Mouse (Mus musculus) neural tube, embryonic 11.5 days (tissue): ENCODE measurements around the gene Pold2. TPM values are rescaled to one million over a fixed set of nuclear protein-coding genes. Genes with fewer than 3 reads are reported as not detected.
A peak's percentile ranks its signal among the peaks of the same experiment; 100 is the strongest.

Experiments used
- ATAC-seq: fragments of 200-750 bp; cut with Nextera tagmentation; 2 replicates; pipeline ENCODE4 v1.8.0; 2017; ENCODE audit warnings: moderate number of reproducible peaks, mild to moderate bottlenecking, moderate TSS enrichment, moderate library complexity; ENCODE audit not compliant: insufficient read depth, low FRiP score, low TSS enrichment
- DNase-seq: peaks from one replicate; pipeline ENCODE4 v3.0.0-alpha.2; 2015; ENCODE audit warnings: low spot score
- H3K27ac ChIP-seq: fragments of 300-500 bp; sonication (generic); 2 replicates; pipeline ENCODE4 v1.5.1; 2014; ENCODE audit warnings: low read depth, mild to moderate bottlenecking, low read length
- H3K27me3 ChIP-seq: fragments of 300-500 bp; sonication (generic); 2 replicates; pipeline ENCODE4 v1.6.1; 2014; ENCODE audit warnings: mild to moderate bottlenecking, low read length, mixed read lengths; ENCODE audit not compliant: control insufficient read depth, insufficient read depth
- H3K36me3 ChIP-seq: fragments of 300-500 bp; sonication (generic); 2 replicates; pipeline ENCODE4 v1.6.1; 2014; ENCODE audit warnings: mild to moderate bottlenecking, low read length, moderate library complexity, mixed read lengths; ENCODE audit not compliant: control insufficient read depth, insufficient read depth
- H3K4me1 ChIP-seq: fragments of 300-500 bp; sonication (generic); 2 replicates; pipeline ENCODE4 v1.6.1; 2014; ENCODE audit warnings: low read length, mixed read lengths; ENCODE audit not compliant: control insufficient read depth, insufficient read depth
- H3K4me2 ChIP-seq: fragments of 300-500 bp; sonication (generic); 2 replicates; pipeline ENCODE4 v1.6.1; 2014; ENCODE audit warnings: low read depth, mild to moderate bottlenecking, moderate library complexity
- H3K4me3 ChIP-seq: fragments of 300-500 bp; sonication (generic); 2 replicates; pipeline ENCODE4 v1.5.1; 2014; ENCODE audit warnings: low read depth, low read length
- H3K9ac ChIP-seq: fragments of 300-500 bp; sonication (generic); 2 replicates; pipeline ENCODE4 v1.6.1; 2014; ENCODE audit warnings: mild to moderate bottlenecking, low read length
- H3K9me3 ChIP-seq: fragments of 300-500 bp; sonication (generic); 2 replicates; pipeline ENCODE4 v1.6.1; 2016; ENCODE audit warnings: low read length; ENCODE audit not compliant: control insufficient read depth
- WGBS: fragments of 180-500 bp; shearing (Covaris S2); extraction: QIAGEN DNeasy Blood & Tissue Kit; methylation state at CpG from one replicate; pipeline ENCODE4 v1.1.7; 2014; 5-methylcytosine and 5-hydroxymethylcytosine counted together
- polyA plus RNA-seq: library from polyadenylated mRNA; unstranded; fragments of >200 nt; fragmentation: Nextera tagmentation; extraction: Ambion mirVana; gene quantifications from 2 replicates; pipeline ENCODE4 v1.2.1, GENCODE M21; 2014

Pold2 gene
- polyA plus RNA-seq, 1 experiment from 2014 or later: 102 TPM

DNA sequence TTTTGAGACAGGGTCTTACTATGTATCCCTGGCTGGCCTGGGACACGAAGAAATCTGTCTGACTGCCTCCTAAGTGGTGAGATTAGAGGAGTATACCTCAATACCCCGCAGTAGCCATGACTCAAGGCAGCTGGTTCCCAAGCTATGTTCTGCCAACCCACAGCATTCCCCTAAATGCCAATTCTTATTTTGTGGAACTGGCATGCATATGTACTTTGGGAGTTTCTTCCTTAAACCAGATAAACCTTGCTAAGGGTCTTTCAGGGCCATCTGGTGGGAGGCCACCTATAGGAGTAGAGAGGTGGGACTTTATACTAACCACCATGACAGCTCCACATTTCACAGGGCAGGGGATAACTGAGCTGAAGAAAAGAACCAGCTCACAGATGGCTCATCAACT is 25.8 kb upstream of the Pold2 start:
- WGBS: 96% methylated on average over 2 of the region's 2 CpGs
- no peaks in the 10 kb centered on the region for H3K36me3 ChIP-seq
- H3K4me3 ChIP-seq: no peak overlapping the region
- DNase-seq: no peak
- H3K9me3 ChIP-seq: no peaks in the 10 kb centered on the region
- H3K4me2 ChIP-seq: no peak overlapping the region
- H3K27me3 ChIP-seq: no peaks in the 10 kb centered on the region
- H3K4me1 ChIP-seq: peaks cover 13% of the 10 kb centered on the region
- H3K27ac ChIP-seq: no peak overlapping the region
- no peak overlapping the region for H3K9ac ChIP-seq
- ATAC-seq: no peak; the same call in 1 of the 2 replicates

GRCm38 (mm10) chr11:5902390-5902789 is 24.3 kb upstream of the Pold2 start:
- H3K4me3 ChIP-seq: peak overlapping the region; percentile 31; the same call in 1 of the 2 replicates
- H3K9me3 ChIP-seq: no peaks in the 10 kb centered on the region
- DNase-seq: no peak
- peaks cover 19% of the 10 kb centered on the region for H3K4me1 ChIP-seq
- H3K4me2 ChIP-seq: peak overlapping the region; percentile 54
- under 1% methylated on average over 6 of the region's 6 CpGs for WGBS
- H3K9ac ChIP-seq: peak overlapping the region; percentile 55
- ATAC-seq: no peak
- H3K27me3 ChIP-seq: 0 out of 2 replicates have a peak, but pooled peaks cover 4% of the 10 kb centered on the region
- peak overlapping the region; percentile 60; the same call in 1 of the 2 replicates for H3K27ac ChIP-seq
- H3K36me3 ChIP-seq: no peaks in the 10 kb centered on the region

DNA sequence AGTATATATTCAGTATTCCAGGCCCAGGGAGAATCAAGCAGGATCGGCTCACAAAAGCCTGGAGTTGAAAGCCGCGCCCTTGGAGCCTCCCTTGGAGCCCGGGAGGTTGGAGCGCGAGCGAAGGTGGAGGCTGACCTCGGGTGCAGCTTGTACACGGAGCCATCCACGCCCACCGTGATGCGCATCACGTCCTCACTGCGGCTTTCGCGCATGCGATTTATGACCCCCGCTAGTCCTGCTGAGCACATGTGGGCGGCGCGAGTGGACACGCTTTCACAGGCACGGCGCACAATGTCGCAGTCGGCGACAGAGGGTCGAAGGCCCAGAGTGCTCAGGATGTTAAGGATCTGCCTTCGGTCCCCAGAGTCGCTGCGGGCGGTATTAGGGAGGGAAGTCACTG is 23.9 kb upstream of the Pold2 start:
- H3K36me3 ChIP-seq: no peaks in the 10 kb centered on the region
- H3K4me1 ChIP-seq: peaks cover 23% of the 10 kb centered on the region
- ATAC-seq (peak; percentile 75), DNase-seq (peak; percentile 84)
- no peaks in the 10 kb centered on the region for H3K9me3 ChIP-seq
- H3K4me3 ChIP-seq: peak overlapping the region; percentile 31
- peak overlapping the region; percentile 60 for H3K27ac ChIP-seq
- H3K27me3 ChIP-seq: 0 out of 2 replicates have a peak, but pooled peaks cover 4% of the 10 kb centered on the region
- H3K9ac ChIP-seq: peak overlapping the region; percentile 55
- H3K4me2 ChIP-seq: peak overlapping the region; percentile 54
- under 1% methylated on average over 32 of the region's 32 CpGs for WGBS

GRCm38 (mm10) chr11:5901320-5901719 is 23.2 kb upstream of the Pold2 start:
- H3K9me3 ChIP-seq: no peaks in the 10 kb centered on the region
- no peak for ATAC-seq
- H3K27me3 ChIP-seq: 0 out of 2 replicates have a peak, but pooled peaks cover 4% of the 10 kb centered on the region
- H3K4me1 ChIP-seq: peaks cover 23% of the 10 kb centered on the region
- DNase-seq: no peak
- whole genome bisulfite sequencing: 29% methylated on average over 3 of the region's 3 CpGs
- H3K36me3 ChIP-seq: no peaks in the 10 kb centered on the region
- H3K4me2 ChIP-seq: peak overlapping the region; percentile 54
- H3K27ac ChIP-seq: peak overlapping the region; percentile 60
- H3K9ac ChIP-seq: peak overlapping the region; percentile 55
- H3K4me3 ChIP-seq: peak overlapping the region; percentile 31

DNA sequence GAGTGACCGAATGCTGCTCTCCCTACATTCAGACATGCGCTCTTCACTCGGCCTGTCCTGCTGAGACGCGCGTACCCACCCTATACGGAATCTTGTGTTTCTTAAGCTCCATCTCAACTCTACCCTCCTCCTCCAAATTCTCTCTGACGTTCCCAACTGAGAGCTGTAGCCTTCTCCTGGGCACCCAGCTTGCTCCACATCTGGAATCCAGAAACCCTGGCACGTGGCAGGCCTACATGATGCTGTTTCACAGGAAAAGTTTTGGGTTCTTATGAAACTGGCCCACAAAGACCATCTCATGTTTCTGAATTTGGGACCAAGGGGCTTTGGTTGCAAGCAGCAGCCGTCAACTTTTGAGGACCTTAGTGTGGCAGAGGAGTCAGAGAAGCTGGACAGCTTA is 21.2 kb upstream of the Pold2 start:
- ATAC-seq: no peak
- 88% methylated on average over 10 of the region's 10 CpGs for WGBS
- H3K9ac ChIP-seq: no peak overlapping the region
- DNase-seq: no peak
- H3K27ac ChIP-seq: no peak overlapping the region
- no peaks in the 10 kb centered on the region for H3K9me3 ChIP-seq
- H3K4me1 ChIP-seq: peaks cover 23% of the 10 kb centered on the region
- no peaks in the 10 kb centered on the region for H3K36me3 ChIP-seq
- H3K27me3 ChIP-seq: 0 out of 2 replicates have a peak, but pooled peaks cover 4% of the 10 kb centered on the region
- no peak overlapping the region for H3K4me2 ChIP-seq
- no peak overlapping the region for H3K4me3 ChIP-seq

GRCm38 (mm10) chr11:5898531-5898930 is 20.4 kb upstream of the Pold2 start, which contains the start of gene Myl7:
Gene Myl7, minus strand, starts transcription at chr11:5898782.
- 55% methylated on average over 5 of the region's 5 CpGs for WGBS
- 0 out of 2 replicates have a peak within 1 kb of the TSS, but pooled peaks have one; percentile 7 for H3K4me2 ChIP-seq
- 0 out of 2 replicates have a peak, but pooled peaks cover 4% of the 10 kb centered on the region for H3K27me3 ChIP-seq
- H3K9me3 ChIP-seq: no peaks in the 10 kb centered on the region
- ATAC-seq: no peak
- peaks cover 23% of the 10 kb centered on the region for H3K4me1 ChIP-seq
- no peak within 1 kb of the TSS; the same call in 1 of the 2 replicates for H3K9ac ChIP-seq
- no peak within 1 kb of the TSS for H3K27ac ChIP-seq
- no peaks in the 10 kb centered on the region for H3K36me3 ChIP-seq
- DNase-seq: no peak
- no peak within 1 kb of the TSS for H3K4me3 ChIP-seq

DNA sequence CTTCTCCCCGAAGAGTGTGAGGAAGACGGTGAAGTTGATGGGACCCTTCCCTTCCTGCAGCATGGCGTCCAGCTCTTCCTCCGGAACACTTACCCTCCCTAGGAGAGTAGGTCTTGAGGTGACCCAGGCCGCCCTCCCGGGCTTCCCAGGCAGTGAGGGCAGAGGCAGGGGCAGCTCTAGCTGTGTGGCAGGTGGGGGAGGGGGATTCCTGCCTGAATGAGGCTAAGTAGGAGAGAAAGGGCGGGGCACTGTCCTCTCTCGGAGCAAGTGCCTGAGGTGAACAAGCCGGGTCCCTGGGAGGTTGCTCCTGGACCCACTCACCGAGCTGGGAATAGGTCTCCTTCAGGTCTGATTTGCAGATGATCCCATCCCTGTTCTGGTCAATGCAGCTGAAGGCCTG is 19.7 kb upstream of the Pold2 start:
- WGBS: 7% methylated on average over 10 of the region's 10 CpGs
- H3K4me3 ChIP-seq: no peak overlapping the region
- H3K27ac ChIP-seq: no peak overlapping the region
- no peaks in the 10 kb centered on the region for H3K9me3 ChIP-seq
- 0 out of 2 replicates have a peak overlapping the region, but pooled peaks have one; percentile 7 for H3K4me2 ChIP-seq
- ATAC-seq (no peak), DNase-seq (no peak)
- no peaks in the 10 kb centered on the region for H3K36me3 ChIP-seq
- peaks cover 23% of the 10 kb centered on the region for H3K4me1 ChIP-seq
- 0 out of 2 replicates have a peak, but pooled peaks cover 4% of the 10 kb centered on the region for H3K27me3 ChIP-seq
- no peak overlapping the region; the same call in 1 of the 2 replicates for H3K9ac ChIP-seq

GRCm38 (mm10) chr11:5897230-5897629 is 19.1 kb upstream of the Pold2 start:
- ATAC-seq (no peak), DNase-seq (no peak)
- WGBS: 14% methylated on average over 16 of the region's 16 CpGs
- Histone ChIP-seq H3K27ac (no peak overlapping the region), H3K4me1 (peaks cover 25% of the 10 kb centered on the region), H3K9ac (no peak overlapping the region), H3K4me3 (no peak overlapping the region), H3K4me2 (no peak overlapping the region), H3K36me3 (no peaks in the 10 kb centered on the region), H3K27me3 (0 out of 2 replicates have a peak, but pooled peaks cover 4% of the 10 kb centered on the region), H3K9me3 (no peaks in the 10 kb centered on the region)

DNA sequence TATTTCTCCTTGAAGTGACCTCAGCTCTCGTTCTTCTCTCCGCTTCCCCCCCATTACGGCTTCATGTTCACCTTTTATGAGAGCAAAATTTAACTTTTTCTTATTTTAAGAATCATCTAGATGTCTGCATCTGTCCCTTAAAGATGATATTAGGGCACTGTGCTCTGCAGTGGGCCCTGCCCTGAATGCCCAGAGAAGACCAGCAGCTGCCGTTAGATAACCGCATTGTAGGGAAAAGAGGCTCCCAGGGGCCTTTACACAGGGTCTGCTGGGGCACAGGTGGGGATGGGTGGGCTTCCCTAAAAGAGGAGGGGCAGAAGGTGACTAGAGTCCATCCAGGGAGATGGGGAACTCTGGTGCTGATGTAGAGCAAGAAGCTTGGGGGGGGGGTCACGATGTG is 15.7 kb upstream of the Pold2 start:
- no peak overlapping the region for H3K9ac ChIP-seq
- WGBS: 62% methylated on average over 6 of the region's 6 CpGs
- ATAC-seq (no peak), DNase-seq (no peak)
- peaks cover 17% of the 10 kb centered on the region; the same call in 1 of the 2 replicates for H3K4me1 ChIP-seq
- H3K4me3 ChIP-seq: no peak overlapping the region
- 0 out of 2 replicates have a peak, but pooled peaks cover 4% of the 10 kb centered on the region for H3K27me3 ChIP-seq
- H3K27ac ChIP-seq: no peak overlapping the region
- H3K36me3 ChIP-seq: no peaks in the 10 kb centered on the region
- H3K4me2 ChIP-seq: no peak overlapping the region
- no peaks in the 10 kb centered on the region for H3K9me3 ChIP-seq
